In genomic region chr3:107317338-107317737, GRCm38 (mm10) we compare ENCODE assay signal across 22 mouse cellular contexts. TPM values are rescaled to one million over a fixed set of nuclear protein-coding genes. Genes with fewer than 3 reads are reported as not detected.
"Had no signal": no experiment of that assay in that cellular context is flagged by ENCODE, and none has a peak within 500 bp of the region (broad histone marks: within the 10 kb centered on the region; RNA-seq: fewer than 3 reads in every experiment).

No protein-coding gene starts in this region.

- H3K9ac ChIP-seq: liver, embryonic 15.5 days; liver, postnatal 0 days; lung, embryonic 15.5 days; midbrain, embryonic 12.5 days; midbrain, embryonic 15.5 days; neural tube, embryonic 13.5 days; neural tube, embryonic 15.5 days; stomach, embryonic 15.5 days had no signal

- H3K4me1 ChIP-seq: lung, embryonic 15.5 days; stomach, embryonic 15.5 days had no signal

- H3K4me2 ChIP-seq: liver, embryonic 15.5 days; lung, embryonic 15.5 days; midbrain, embryonic 12.5 days; midbrain, embryonic 15.5 days; neural tube, embryonic 13.5 days; neural tube, embryonic 15.5 days; stomach, embryonic 15.5 days had no signal

- H3K27ac ChIP-seq: liver, embryonic 15.5 days; lung, embryonic 15.5 days; macrophage; midbrain, embryonic 10.5 days; midbrain, embryonic 12.5 days; midbrain, embryonic 15.5 days; neural tube, embryonic 13.5 days; neural tube, embryonic 15.5 days; stomach, embryonic 15.5 days; stomach, postnatal 0 days had no signal

- H3K9me3 ChIP-seq: liver, embryonic 15.5 days; lung, embryonic 15.5 days; midbrain, embryonic 10.5 days; midbrain, embryonic 12.5 days; midbrain, embryonic 15.5 days; neural tube, embryonic 13.5 days; neural tube, embryonic 15.5 days; stomach, embryonic 15.5 days had no signal

- DNase-seq: liver, postnatal 0 days; lung, adult 2 months; lung, postnatal 14 days; lung, postnatal 36 days; retina, postnatal 1 day; right cerebral cortex, adult 18-20 months; right cerebral cortex, postnatal 25 days; thymus, adult 2 months; thymus, postnatal 25 days; thymus, postnatal 4 days had no signal

- H3K4me3 ChIP-seq: liver, embryonic 15.5 days; lung, embryonic 15.5 days; midbrain, embryonic 10.5 days; midbrain, embryonic 12.5 days; midbrain, embryonic 15.5 days; neural tube, embryonic 13.5 days; neural tube, embryonic 15.5 days; stomach, embryonic 15.5 days had no signal

- H3K36me3 ChIP-seq: midbrain, embryonic 15.5 days; neural tube, embryonic 13.5 days; neural tube, embryonic 15.5 days had no signal

- H3K27me3 ChIP-seq: liver, embryonic 15.5 days; lung, embryonic 15.5 days; midbrain, embryonic 12.5 days; midbrain, embryonic 15.5 days; neural tube, embryonic 13.5 days; neural tube, embryonic 15.5 days; stomach, embryonic 15.5 days had no signal

- ATAC-seq: liver, postnatal 0 days; lung, postnatal 0 days; midbrain, embryonic 15.5 days had no signal

RNA-seq across cellular contexts. Expression of gene Slc16a4, which starts 26.3 kb away (rescaled TPM):
- total RNA-seq: megakaryocyte-erythroid progenitor cell, adult 5-6 weeks had no signal
- polyA plus RNA-seq: macrophage had no signal
